Comparison of ENCODE assay signal across 20 mouse cellular contexts in the genomic region with DNA sequence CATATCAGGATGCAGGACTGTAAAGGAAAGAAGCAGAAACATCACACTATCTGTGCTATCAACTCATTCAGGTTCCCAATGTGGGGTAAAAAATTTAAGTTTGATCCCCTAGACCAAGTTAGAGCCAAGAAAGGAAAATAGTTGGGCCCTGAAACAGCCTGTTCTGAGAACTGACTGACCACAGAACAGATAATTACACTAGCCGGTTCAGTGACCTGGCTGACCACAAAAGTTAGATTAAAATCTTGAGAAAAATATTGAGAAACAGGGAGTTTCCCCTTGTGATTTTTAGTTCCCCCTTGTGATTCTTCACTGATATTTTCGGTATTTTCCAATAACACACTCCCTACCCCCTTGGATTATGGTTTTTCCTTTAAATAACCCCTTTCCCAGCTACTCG. TPM values are rescaled to one million over a fixed set of nuclear protein-coding genes. Genes with fewer than 3 reads are reported as not detected.
"Had no signal": no experiment of that assay in that cellular context is flagged by ENCODE, and none has a peak within 500 bp of the region (broad histone marks: within the 10 kb centered on the region; RNA-seq: fewer than 3 reads in every experiment).

No protein-coding gene starts in this region.

- H3K27ac ChIP-seq: intestine, embryonic 15.5 days; kidney, embryonic 15.5 days; left cerebral cortex, adult 2 months; limb, embryonic 15.5 days; midbrain, embryonic 15.5 days; neural tube, embryonic 12.5 days had no signal

- H3K36me3 ChIP-seq: intestine, embryonic 15.5 days; kidney, embryonic 15.5 days; limb, embryonic 15.5 days; midbrain, embryonic 15.5 days; neural tube, embryonic 12.5 days had no signal

- H3K9me3 ChIP-seq: intestine, embryonic 15.5 days; kidney, embryonic 15.5 days; limb, embryonic 15.5 days; midbrain, embryonic 15.5 days had no signal

- H3K27me3 ChIP-seq: intestine, embryonic 15.5 days; kidney, embryonic 15.5 days; limb, embryonic 15.5 days; megakaryocyte, embryonic 14.5 days; midbrain, embryonic 15.5 days; neural tube, embryonic 12.5 days had no signal

- H3K4me2 ChIP-seq: intestine, embryonic 15.5 days; kidney, embryonic 15.5 days; limb, embryonic 15.5 days; midbrain, embryonic 11.5 days; midbrain, embryonic 15.5 days; neural tube, embryonic 12.5 days had no signal

- H3K4me3 ChIP-seq: intestine, embryonic 15.5 days; kidney, embryonic 15.5 days; left cerebral cortex, adult 2 months; limb, embryonic 15.5 days; megakaryocyte, embryonic 14.5 days; midbrain, embryonic 15.5 days; neural tube, embryonic 12.5 days had no signal

- H3K4me1 ChIP-seq: neural tube, embryonic 12.5 days had no signal

- ATAC-seq: intestine, embryonic 15.5 days; lung, postnatal 0 days; midbrain, embryonic 15.5 days had no signal

- H3K9ac ChIP-seq: intestine, embryonic 15.5 days; kidney, embryonic 15.5 days; limb, embryonic 15.5 days; midbrain, embryonic 15.5 days; neural tube, embryonic 12.5 days had no signal

- DNase-seq: kidney, adult 2 months; kidney, postnatal 25 days; lung, adult 2 months; lung, postnatal 4 days; retina, postnatal 1 day; right cerebral cortex, postnatal 4 days; thymus, postnatal 4 days had no signal

RNA-seq across cellular contexts. Expression of gene Serping1, which starts 18.6 kb away (rescaled TPM):
- total RNA-seq: monocyte, adult 5-6 weeks; neutrophil, adult 5-6 weeks had no signal

RNA-seq across cellular contexts. Expression of gene Smtnl1, which starts 28.6 kb away (rescaled TPM):
- total RNA-seq: layer of hippocampus, postnatal 25 days; left cerebral cortex, adult 2 months; left cerebral cortex, postnatal 14 days; monocyte, adult 5-6 weeks; neutrophil, adult 5-6 weeks had no signal
- polyA plus RNA-seq: midbrain, embryonic 11.5 days; midbrain, embryonic 15.5 days; neural tube, embryonic 12.5 days had no signal

RNA-seq across cellular contexts. Expression of gene Slc43a1, which starts 44.8 kb away (rescaled TPM):
- total RNA-seq: monocyte, adult 5-6 weeks had no signal
